Mouse (Mus musculus) embryonic facial prominence, embryonic 15.5 days (tissue): ENCODE results near the gene Rassf2. TPM values are rescaled to one million over a fixed set of nuclear protein-coding genes. Genes with fewer than 3 reads are reported as not detected.

Source experiments
- ATAC-seq: fragments of 200-750 bp; cut with Nextera tagmentation; 2 replicates; pipeline ENCODE4 v1.8.0; 2017; ENCODE audit warnings: low read depth, moderate TSS enrichment; ENCODE audit not compliant: insufficient number of reproducible peaks, low FRiP score, low TSS enrichment
- H3K27ac ChIP-seq: fragments of 300-500 bp; sonication (generic); replicated peaks from 2 replicates; pipeline ENCODE4 v1.5.1; 2015; ENCODE audit warnings: mild to moderate bottlenecking, inconsistent platforms
- H3K27me3 ChIP-seq: fragments of 300-500 bp; sonication (generic); 2 replicates; pipeline ENCODE4 v1.6.1; 2015; ENCODE audit warnings: inconsistent platforms
- H3K36me3 ChIP-seq: fragments of 300-500 bp; sonication (generic); 2 replicates; pipeline ENCODE4 v1.6.1; 2015; ENCODE audit warnings: mild to moderate bottlenecking, inconsistent platforms
- H3K4me1 ChIP-seq: fragments of 300-500 bp; sonication (generic); 2 replicates; pipeline ENCODE4 v1.6.1; 2015; ENCODE audit warnings: inconsistent platforms
- H3K4me2 ChIP-seq: fragments of 300-500 bp; sonication (generic); replicated peaks from 2 replicates; pipeline ENCODE4 v1.6.1; 2015; ENCODE audit warnings: mild to moderate bottlenecking, inconsistent platforms
- H3K4me3 ChIP-seq: fragments of 300-500 bp; sonication (generic); replicated peaks from 2 replicates; pipeline ENCODE4 v1.5.1; 2015; ENCODE audit warnings: mild to moderate bottlenecking, inconsistent platforms
- H3K9ac ChIP-seq: fragments of 300-500 bp; sonication (generic); 2 replicates; pipeline ENCODE4 v1.6.1; 2015; ENCODE audit warnings: inconsistent platforms
- H3K9me3 ChIP-seq: fragments of 300-500 bp; sonication (generic); replicated peaks from 2 replicates; pipeline ENCODE4 v1.6.1; 2016; ENCODE audit warnings: inconsistent platforms
- WGBS: fragments of 180-500 bp; shearing (Covaris S2); methylation state at CpG from one replicate; pipeline ENCODE4 v1.1.7; 2015; 5-methylcytosine and 5-hydroxymethylcytosine counted together
- polyA plus RNA-seq: library from polyadenylated mRNA; unstranded; fragments of >200 nt; fragmentation: Nextera tagmentation; extraction: Ambion mirVana; gene quantifications from 2 replicates; pipeline ENCODE4 v1.2.1, GENCODE M21; 2015

The Rassf2 gene
- polyA plus RNA-seq, 1 experiment from 2014 or later = 17.0 TPM

DNA sequence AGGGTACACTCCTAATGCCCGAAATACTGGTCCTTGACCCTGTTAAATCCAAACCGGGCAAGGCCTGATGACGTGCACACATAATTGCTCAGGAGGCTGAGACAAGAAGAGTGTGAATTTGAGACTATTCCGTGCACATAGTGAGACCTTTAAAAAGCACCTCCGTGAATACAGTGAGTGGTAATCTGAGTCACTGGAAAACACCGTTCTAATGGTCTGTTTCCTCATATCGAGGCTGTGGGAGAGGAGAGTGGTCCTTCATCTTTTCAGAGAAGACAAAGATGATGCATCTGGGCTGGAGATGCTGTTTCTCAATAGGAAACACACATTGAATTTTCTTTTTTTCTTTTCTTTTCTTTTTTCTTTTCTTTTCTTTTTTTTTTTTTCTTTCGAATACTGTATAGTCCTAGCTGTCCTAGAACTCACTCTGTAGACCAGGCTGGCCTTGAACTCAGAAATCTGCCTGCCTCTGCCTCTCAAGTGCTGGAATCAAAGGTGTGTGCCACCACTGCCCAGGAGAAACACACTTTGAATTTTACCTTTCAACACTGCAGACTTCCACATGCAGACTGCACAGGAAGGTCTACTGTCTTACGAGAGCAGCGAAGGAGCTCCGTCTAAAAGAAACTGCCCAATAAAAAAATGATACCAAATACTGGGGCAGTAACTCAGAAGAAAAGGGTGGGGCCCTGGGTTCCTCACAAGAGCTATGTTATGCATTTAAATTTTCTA is 1.5 kb upstream of the Rassf2 start:
- no peaks in the 10 kb centered on the region for H3K36me3 ChIP-seq
- no peak for ATAC-seq
- H3K4me3 ChIP-seq = no peak overlapping the region
- H3K27me3 ChIP-seq = peaks cover 29% of the 10 kb centered on the region
- no peaks in the 10 kb centered on the region for H3K9me3 ChIP-seq
- 64% methylated on average over 11 of the region's 11 CpGs for WGBS
- H3K4me1 ChIP-seq = peaks cover 24% of the 10 kb centered on the region
- H3K4me2 ChIP-seq = peak overlapping the region; percentile 93; the same call in 1 of the 2 replicates
- no peak overlapping the region for H3K27ac ChIP-seq
- no peak overlapping the region for H3K9ac ChIP-seq

DNA sequence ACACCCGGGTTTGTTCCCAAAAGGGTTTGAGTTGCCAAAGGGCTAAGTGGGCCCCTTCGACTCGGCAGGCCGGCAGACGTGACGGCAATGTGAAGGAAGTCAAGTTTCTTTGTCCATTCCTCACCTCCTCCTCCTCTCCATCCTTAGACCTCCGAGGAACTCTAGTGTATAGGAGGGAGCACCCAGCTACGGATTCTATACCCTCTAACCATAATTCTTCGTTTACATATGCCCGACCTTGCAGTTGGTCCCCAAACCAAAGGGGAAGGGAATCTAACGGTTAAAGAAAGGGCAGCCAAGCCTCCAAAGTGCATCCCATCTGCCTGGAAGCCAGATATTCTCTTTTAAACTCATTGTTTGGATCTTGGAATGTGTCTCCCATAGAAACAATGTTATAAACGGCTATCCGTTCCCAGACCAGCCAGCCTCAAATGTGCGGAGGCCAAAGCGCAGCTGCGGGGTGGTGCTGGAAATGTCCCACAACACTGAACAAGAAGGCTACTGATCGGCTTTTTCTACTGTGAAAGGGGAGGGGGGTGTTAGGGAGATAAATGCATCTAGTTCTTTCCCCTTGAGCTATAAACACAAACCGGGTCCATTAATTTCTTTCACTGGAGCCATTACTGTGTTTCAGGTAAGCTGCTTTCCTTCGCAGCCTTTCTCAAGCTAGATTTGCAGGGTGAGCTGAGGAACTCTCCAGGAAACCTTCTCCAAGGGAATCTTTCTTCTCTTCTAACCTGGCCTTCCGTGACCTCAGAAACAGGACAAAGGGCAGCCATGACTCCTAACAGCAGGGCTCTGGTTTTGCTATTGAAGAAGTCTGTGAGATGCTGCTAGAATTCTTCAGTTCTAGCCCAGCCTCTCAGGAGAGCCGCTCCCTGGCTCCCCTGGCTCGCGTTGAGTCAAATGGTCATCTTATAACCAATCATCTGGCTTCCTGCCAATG is 633 bp upstream of the Rassf2 start:
- H3K4me3 ChIP-seq = peak overlapping the region; percentile 57
- H3K36me3 ChIP-seq = no peaks in the 10 kb centered on the region
- 13% methylated on average over 23 of the region's 23 CpGs for WGBS
- peaks cover 24% of the 10 kb centered on the region for H3K4me1 ChIP-seq
- H3K9me3 ChIP-seq = no peaks in the 10 kb centered on the region
- H3K27me3 ChIP-seq = peaks cover 29% of the 10 kb centered on the region
- H3K27ac ChIP-seq = peak overlapping the region; percentile 78
- no peak for ATAC-seq
- peak overlapping the region; percentile 21; the same call in 1 of the 2 replicates for H3K9ac ChIP-seq
- peak overlapping the region; percentile 93 for H3K4me2 ChIP-seq

- ATAC-seq = peak; percentile 20; the same call in 1 of the 2 replicates
- Histone ChIP-seq H3K9ac (peak overlapping the region; percentile 48), H3K4me2 (peak overlapping the region; percentile 93), H3K27me3 (peaks cover 29% of the 10 kb centered on the region), H3K4me3 (peak overlapping the region; percentile 57), H3K9me3 (no peaks in the 10 kb centered on the region), H3K27ac (peak overlapping the region; percentile 69), H3K4me1 (peaks cover 24% of the 10 kb centered on the region), H3K36me3 (no peaks in the 10 kb centered on the region)
- under 1% methylated on average over 36 of the region's 36 CpGs for WGBS
Measured at GRCm38 (mm10) chr2:132028894-132029605, 1.0 kb downstream of the Rassf2 start.

GRCm38 (mm10) chr2:132028107-132028506 is 2.0 kb downstream of the Rassf2 start:
- Histone ChIP-seq H3K27me3 (peaks cover 29% of the 10 kb centered on the region), H3K4me3 (peak overlapping the region; percentile 57), H3K4me1 (peaks cover 24% of the 10 kb centered on the region), H3K4me2 (peak overlapping the region; percentile 93), H3K36me3 (no peaks in the 10 kb centered on the region), H3K9me3 (no peaks in the 10 kb centered on the region), H3K9ac (no peak overlapping the region), H3K27ac (no peak overlapping the region)
- ATAC-seq = no peak
- 31% methylated on average over 5 of the region's 5 CpGs for WGBS

DNA sequence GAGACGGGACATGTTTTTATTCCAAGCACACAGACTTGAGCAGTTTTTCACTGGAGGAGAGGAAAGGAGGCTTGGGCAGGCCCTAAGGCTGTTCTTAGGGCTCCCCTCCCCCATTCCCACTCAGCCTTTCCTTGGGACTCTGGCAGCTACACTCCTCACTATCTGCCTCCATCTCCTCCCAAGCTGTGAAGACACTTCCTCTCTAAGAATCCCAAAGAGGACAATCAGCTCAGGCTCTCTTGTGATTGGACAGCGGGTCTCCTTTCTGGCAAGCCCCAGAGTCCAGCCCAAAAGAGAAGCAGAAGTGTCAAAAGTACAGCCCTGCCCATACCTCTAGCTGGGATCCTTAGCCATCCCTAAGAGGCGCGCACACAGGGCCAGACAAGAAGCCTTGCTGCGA is 2.7 kb downstream of the Rassf2 start:
- no peaks in the 10 kb centered on the region for H3K9me3 ChIP-seq
- H3K4me3 ChIP-seq = no peak overlapping the region
- ATAC-seq = no peak
- H3K4me1 ChIP-seq = peaks cover 24% of the 10 kb centered on the region
- no peaks in the 10 kb centered on the region for H3K36me3 ChIP-seq
- 40% methylated on average over 5 of the region's 5 CpGs for WGBS
- H3K9ac ChIP-seq = no peak overlapping the region
- H3K4me2 ChIP-seq = peak overlapping the region; percentile 93; the same call in 1 of the 2 replicates
- H3K27ac ChIP-seq = no peak overlapping the region
- peaks cover 29% of the 10 kb centered on the region for H3K27me3 ChIP-seq

- Histone ChIP-seq H3K36me3 (no peaks in the 10 kb centered on the region), H3K27ac (no peak overlapping the region), H3K9me3 (no peaks in the 10 kb centered on the region), H3K9ac (no peak overlapping the region), H3K27me3 (peaks cover 17% of the 10 kb centered on the region), H3K4me3 (no peak overlapping the region), H3K4me2 (no peak overlapping the region), H3K4me1 (peaks cover 8% of the 10 kb centered on the region)
- 82% methylated on average over 4 of the region's 4 CpGs for WGBS
- no peak for ATAC-seq
Measured at GRCm38 (mm10) chr2:132024028-132024427, 6.0 kb downstream of the Rassf2 start.

DNA sequence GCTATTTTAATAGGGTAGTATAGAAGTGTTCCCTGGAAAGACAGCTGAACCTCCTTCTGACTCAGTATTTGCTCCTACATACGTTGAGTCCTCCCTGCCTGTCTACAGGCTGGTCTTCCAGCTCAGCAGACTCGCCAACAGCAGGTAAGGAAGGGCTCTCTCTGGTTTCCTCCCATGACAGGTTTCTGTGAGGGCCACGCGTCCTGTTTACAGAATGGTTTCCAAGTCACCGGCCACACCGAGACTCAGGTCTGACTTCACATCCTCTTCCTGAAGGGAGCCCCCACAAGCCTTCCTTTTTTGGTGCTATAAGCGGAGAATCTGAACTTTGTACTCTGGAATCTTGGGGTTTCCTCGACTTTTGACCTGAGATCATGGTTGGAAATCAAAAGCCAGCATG is 7.4 kb downstream of the Rassf2 start:
- H3K27ac ChIP-seq = peak overlapping the region; percentile 5; the same call in 1 of the 2 replicates
- no peak overlapping the region for H3K4me2 ChIP-seq
- H3K9ac ChIP-seq = no peak overlapping the region
- WGBS = 77% methylated on average over 8 of the region's 8 CpGs
- H3K27me3 ChIP-seq = peaks cover 5% of the 10 kb centered on the region; the same call in 1 of the 2 replicates
- H3K36me3 ChIP-seq = no peaks in the 10 kb centered on the region
- H3K9me3 ChIP-seq = no peaks in the 10 kb centered on the region
- H3K4me1 ChIP-seq = peaks cover 8% of the 10 kb centered on the region; the same call in 1 of the 2 replicates
- no peak overlapping the region for H3K4me3 ChIP-seq
- no peak for ATAC-seq

DNA sequence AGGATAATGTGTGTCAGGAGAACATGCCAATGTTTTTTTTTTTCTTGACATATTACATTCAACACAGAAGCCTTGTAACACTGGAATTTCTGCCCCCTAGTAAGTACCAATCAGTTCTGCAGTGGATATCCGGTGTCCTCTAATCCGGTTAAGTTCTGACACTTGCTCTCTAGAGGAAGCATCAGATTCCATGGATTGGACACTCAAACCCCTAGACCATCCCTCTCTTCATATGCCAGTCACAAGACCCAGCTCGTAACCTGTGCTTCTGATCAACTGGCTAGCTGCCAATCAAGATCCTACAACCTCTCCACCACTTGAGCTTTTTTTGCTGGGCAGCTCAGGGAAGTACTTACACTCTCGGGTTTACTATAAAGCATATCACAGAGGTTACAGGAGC is 8.4 kb downstream of the Rassf2 start:
- no peaks in the 10 kb centered on the region for H3K27me3 ChIP-seq
- no peak overlapping the region for H3K9ac ChIP-seq
- no peak for ATAC-seq
- no peak overlapping the region for H3K4me3 ChIP-seq
- no peak overlapping the region for H3K4me2 ChIP-seq
- 59% methylated on average over 4 of the region's 4 CpGs for WGBS
- peaks cover 12% of the 10 kb centered on the region; the same call in 1 of the 2 replicates for H3K4me1 ChIP-seq
- H3K36me3 ChIP-seq = no peaks in the 10 kb centered on the region
- H3K27ac ChIP-seq = peak overlapping the region; percentile 5; the same call in 1 of the 2 replicates
- no peaks in the 10 kb centered on the region for H3K9me3 ChIP-seq

- ATAC-seq = no peak
- Histone ChIP-seq H3K27ac (peak overlapping the region; percentile 45), H3K4me1 (peaks cover 12% of the 10 kb centered on the region; the same call in 1 of the 2 replicates), H3K9me3 (no peaks in the 10 kb centered on the region), H3K4me3 (no peak overlapping the region), H3K9ac (no peak overlapping the region), H3K4me2 (no peak overlapping the region), H3K27me3 (no peaks in the 10 kb centered on the region), H3K36me3 (no peaks in the 10 kb centered on the region)
- 46% methylated on average over 5 of the region's 5 CpGs for WGBS
Measured at GRCm38 (mm10) chr2:132020991-132021541, 9.0 kb downstream of the Rassf2 start.

DNA sequence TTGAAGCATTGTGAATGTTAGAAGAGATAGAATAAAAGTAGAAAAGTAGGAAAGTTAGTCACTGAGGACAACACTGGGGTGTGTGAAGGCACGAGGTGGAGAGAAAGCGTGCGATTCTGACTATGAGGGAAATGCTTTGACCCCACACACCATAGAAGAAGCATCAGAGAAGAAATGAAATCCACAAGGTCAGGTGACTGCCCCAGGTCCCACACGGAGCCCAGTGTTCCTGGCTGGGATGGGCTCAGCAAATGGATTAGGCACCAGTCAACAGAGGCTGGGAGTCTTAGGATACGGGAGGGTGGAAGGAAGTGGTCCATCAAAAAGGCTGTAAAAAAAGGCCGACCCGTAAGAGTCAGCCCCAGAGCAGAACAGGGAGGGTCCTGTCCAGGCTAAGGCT is 9.6 kb downstream of the Rassf2 start:
- Histone ChIP-seq H3K4me1 (peaks cover 12% of the 10 kb centered on the region; the same call in 1 of the 2 replicates), H3K27me3 (no peaks in the 10 kb centered on the region), H3K9ac (no peak overlapping the region), H3K36me3 (no peaks in the 10 kb centered on the region), H3K27ac (peak overlapping the region; percentile 45), H3K9me3 (no peaks in the 10 kb centered on the region), H3K4me2 (no peak overlapping the region), H3K4me3 (no peak overlapping the region)
- no peak for ATAC-seq
- WGBS = 78% methylated on average over 7 of the region's 7 CpGs
